Mouse (Mus musculus) cortical plate, adult 2 months (tissue): ENCODE measurements at regions not wholly inside any gene's neighbourhood (a gene's known extent, or its start where the extent isn't known, plus 50 kb on each side); places are given as distances from the start of the nearest gene placed in this dataset.

Source experiments
- H3K27ac ChIP-seq: fragments of 200-500 bp; 2 replicates; pipeline ENCODE4 v1.5.1; 2012; ENCODE audit warnings: low read length, control low read depth, inconsistent platforms; ENCODE audit not compliant: insufficient read depth
- H3K4me1 ChIP-seq: fragments of 200-500 bp; 2 replicates; pipeline ENCODE4 v1.6.1; 2011; ENCODE audit warnings: low read length; ENCODE audit not compliant: control insufficient read depth, insufficient read depth
- H3K4me3 ChIP-seq: fragments of 200-500 bp; 2 replicates; pipeline ENCODE4 v1.5.1; 2011; ENCODE audit warnings: mild to moderate bottlenecking, low read length, control low read depth; ENCODE audit not compliant: insufficient read depth
- CTCF ChIP-seq: fragments of 200-500 bp; IDR thresholded peaks from 2 replicates; pipeline ENCODE4 v1.5.1; 2011; ENCODE audit warnings: mild to moderate bottlenecking, control low read depth, low read length; ENCODE audit not compliant: insufficient read depth; ENCODE audit errors: extremely low read depth
- POLR2A ChIP-seq: fragments of 200-500 bp; IDR thresholded peaks from 2 replicates; pipeline ENCODE4 v1.6.1; 2011; ENCODE audit warnings: mild to moderate bottlenecking, low read length, control low read depth; ENCODE audit not compliant: insufficient read depth; ENCODE audit errors: extremely low read depth

DNA sequence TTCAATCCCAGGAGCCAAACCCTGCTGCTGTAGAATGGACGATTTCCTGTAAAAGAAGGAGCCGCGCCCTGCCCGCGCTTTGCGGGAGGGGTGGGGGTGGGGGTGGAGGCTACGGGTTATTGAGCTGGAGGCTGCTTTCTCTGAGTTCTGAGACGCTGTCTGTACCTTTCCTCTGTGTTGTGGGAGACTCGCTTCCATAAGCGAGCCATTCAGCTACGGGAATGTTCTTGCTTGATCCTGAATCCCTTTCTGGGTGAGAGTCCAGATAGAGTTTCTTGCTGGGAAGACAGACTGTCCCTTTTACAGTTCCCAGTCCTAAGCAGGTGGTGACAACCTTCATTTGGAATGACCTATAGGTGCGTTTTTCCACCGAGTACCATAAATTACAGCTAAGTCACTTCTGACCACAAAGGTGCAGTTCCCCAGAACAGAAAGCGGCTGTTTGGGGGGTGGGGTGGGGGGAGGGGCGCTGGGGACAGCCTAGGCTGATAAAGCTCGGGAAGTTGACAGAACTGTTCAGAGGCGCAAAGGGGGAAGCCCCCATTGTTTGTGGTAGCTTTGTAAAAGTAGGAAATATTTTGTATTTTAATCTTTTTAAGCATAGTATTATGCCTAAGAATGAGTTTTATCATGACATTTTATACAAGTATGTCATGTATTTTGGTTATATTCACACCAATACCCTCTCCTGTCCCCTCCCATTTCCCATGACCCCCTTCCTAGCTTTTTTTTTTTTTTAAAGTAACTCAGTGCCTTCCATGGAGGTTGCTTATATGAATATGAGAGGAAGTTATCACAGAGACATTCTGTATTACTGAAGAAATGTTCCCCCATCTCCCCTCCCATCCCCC lies 57.9 kb upstream of the Zfp217 start:
- Histone ChIP-seq H3K4me1 (no peaks in the 10 kb centered on the region), H3K27ac (no peak overlapping the region), H3K4me3 (no peak overlapping the region)
- TF ChIP-seq CTCF (no peak), POLR2A (no peak)

GRCm38 (mm10) chr2:170204768-170205514 lies 57.0 kb upstream of the Zfp217 start:
- no peaks in the 10 kb centered on the region for H3K4me1 ChIP-seq

DNA sequence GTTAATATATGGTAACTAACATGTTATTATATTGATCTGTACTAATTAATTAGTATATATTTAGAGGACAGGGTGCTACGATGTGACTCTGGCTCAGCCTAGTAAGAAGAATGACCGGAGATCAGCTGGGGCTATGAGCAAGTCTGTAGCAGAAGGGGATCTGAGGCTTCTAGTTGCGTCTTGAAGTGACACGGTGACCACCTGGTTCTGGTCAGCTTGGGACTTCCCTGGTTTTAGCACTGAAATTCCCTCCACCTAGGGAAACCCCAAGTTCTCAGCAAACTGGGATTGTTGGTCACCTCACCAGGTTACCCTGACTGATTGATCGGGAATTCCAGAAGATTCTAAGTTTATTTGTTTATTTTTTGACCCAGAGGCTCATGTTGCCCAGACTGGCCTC lies 55.6 kb upstream of the Zfp217 start:
- no peak overlapping the region for H3K27ac ChIP-seq
- TF ChIP-seq POLR2A (no peak), CTCF (no peak)
- no peak overlapping the region for H3K4me3 ChIP-seq

More at GRCm38 (mm10) chr2:170204768-170205514, 57.0 kb upstream of the Zfp217 start:
- TF ChIP-seq POLR2A (no peak), CTCF (no peak)
- no peak overlapping the region for H3K4me3 ChIP-seq
- H3K27ac ChIP-seq, result no peak overlapping the region

GRCm38 (mm10) chr2:170201816-170202371 lies 54.0 kb upstream of the Zfp217 start:
- TF ChIP-seq CTCF (no peak), POLR2A (no peak)
- Histone ChIP-seq H3K4me1 (no peaks in the 10 kb centered on the region), H3K27ac (no peak overlapping the region), H3K4me3 (no peak overlapping the region)

More for the DNA sequence above, 55.6 kb upstream of the Zfp217 start:
- H3K4me1 ChIP-seq, result no peaks in the 10 kb centered on the region
